Mouse (Mus musculus): ENCODE results near the gene Reln. TPM values are rescaled to one million over a fixed set of nuclear protein-coding genes. Genes with fewer than 3 reads are reported as not detected.

Gene Reln
- polyA plus RNA-seq (2015; fragmentation: Nextera tagmentation; extraction: Ambion mirVana), result 13.0 and 14.5 TPM in 2 replicates

DNA sequence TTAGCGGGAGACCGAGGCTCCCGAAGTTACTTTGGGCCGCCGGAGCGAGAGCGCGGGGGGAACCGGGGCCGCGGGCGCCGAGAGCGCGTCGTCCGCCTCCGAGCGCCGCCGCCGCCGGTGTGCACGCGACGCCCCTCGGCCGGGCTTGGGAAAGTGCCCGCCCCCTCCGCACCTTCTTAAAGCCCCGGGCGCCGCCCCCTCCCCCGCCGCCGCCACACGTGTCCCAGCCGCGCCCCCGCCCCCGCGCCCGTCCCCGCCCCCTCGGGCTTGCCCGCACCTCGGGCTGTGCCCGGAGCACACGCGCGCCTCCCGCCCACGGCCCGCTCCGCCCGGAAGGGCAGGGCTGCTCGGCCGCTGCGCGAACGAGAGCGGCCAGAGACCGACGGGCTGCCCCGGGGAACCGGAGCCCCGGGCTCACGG is at the start of gene Reln:
Gene Reln (minus strand): TSS at position 147 of the 420 bp plus-strand sequence.
- H3K9ac ChIP-seq (ENCODE audit: low read depth, low read length), result peak within 1 kb of the TSS; percentile 52
- H3K36me3 ChIP-seq (ENCODE audit: insufficient read depth, low read length), result no peaks in the 10 kb centered on the region
- H3K4me3 ChIP-seq (replicated peaks; ENCODE audit: low read depth, low read length), result peak within 1 kb of the TSS; percentile 55
- H3K27ac ChIP-seq, result no peak within 1 kb of the TSS
- H3K9me3 ChIP-seq (replicated peaks; ENCODE audit: low read length), result no peaks in the 10 kb centered on the region
- peak; percentile 77 for ATAC-seq (replicated peaks; ENCODE audit: low FRiP score, low read depth)
- peaks cover 51% of the 10 kb centered on the region for H3K27me3 ChIP-seq (ENCODE audit: insufficient read depth, low read length)
- WGBS, result 0% methylated on average over 31 of the region's 68 CpGs
- peak within 1 kb of the TSS; percentile 94 for H3K4me2 ChIP-seq (ENCODE audit: low read length)
- DNase-seq (ENCODE audit: low spot score), result peak; percentile 31
- H3K4me1 ChIP-seq (replicated peaks; ENCODE audit: insufficient read depth, low read length), result 0 out of 2 replicates have a peak, but pooled peaks cover 7% of the 10 kb centered on the region
- no peak for TF ChIP-seq CTCF (IDR thresholded peaks at IDR 0.05; ENCODE audit: low read depth)

GRCm38 (mm10) chr5:22388502-22388901 is 44.0 kb upstream of the Reln start:
- Histone ChIP-seq H3K36me3 (ENCODE audit: insufficient read depth, low read length) (no peaks in the 10 kb centered on the region), H3K9ac (ENCODE audit: low read depth, low read length) (no peak overlapping the region), H3K4me3 (replicated peaks; ENCODE audit: low read depth, low read length) (no peak overlapping the region), H3K9me3 (replicated peaks; ENCODE audit: low read length) (no peaks in the 10 kb centered on the region), H3K27me3 (ENCODE audit: insufficient read depth, low read length) (no peaks in the 10 kb centered on the region), H3K4me1 (replicated peaks; ENCODE audit: insufficient read depth, low read length) (no peaks in the 10 kb centered on the region), H3K4me2 (ENCODE audit: low read length) (no peak overlapping the region), H3K27ac (no peak overlapping the region)
- WGBS, result 88% methylated on average over 2 of the region's 2 CpGs
- DNase-seq (ENCODE audit: low spot score) (no peak), ATAC-seq (replicated peaks; ENCODE audit: low FRiP score, low read depth) (no peak)
- no peak for TF ChIP-seq CTCF (IDR thresholded peaks at IDR 0.05; ENCODE audit: low read depth)

- no peak for ATAC-seq (replicated peaks; ENCODE audit: low FRiP score, low read depth)
- no peaks in the 10 kb centered on the region for H3K27me3 ChIP-seq (ENCODE audit: insufficient read depth, low read length)
- H3K4me1 ChIP-seq (replicated peaks; ENCODE audit: insufficient read depth, low read length), result no peaks in the 10 kb centered on the region
These were observed 16.0 kb upstream of the Reln start for GRCm38 (mm10) chr5:22360510-22360909.

DNA sequence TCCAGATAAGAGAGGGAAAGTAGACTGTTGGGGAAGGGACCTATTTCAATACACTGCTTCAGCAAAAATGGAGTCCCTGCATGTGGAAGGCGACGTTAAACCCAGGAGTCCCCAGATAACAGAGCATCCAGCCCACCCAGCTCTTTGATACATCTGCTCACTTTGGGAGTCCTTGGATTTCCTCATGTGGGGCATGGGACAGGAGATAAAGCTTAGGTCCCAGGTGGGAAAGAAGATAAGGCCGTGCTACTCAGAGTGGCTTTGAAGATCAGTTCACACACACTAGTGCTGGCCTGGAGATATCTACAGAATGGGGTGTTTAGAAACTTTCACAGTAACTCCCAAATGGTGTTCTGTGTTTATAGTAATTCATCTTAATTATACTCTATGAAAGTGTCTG is 3.9 kb upstream of the Reln start:
- no peak for ATAC-seq (replicated peaks; ENCODE audit: low FRiP score, low read depth)
- H3K9me3 ChIP-seq (replicated peaks; ENCODE audit: low read length), result no peaks in the 10 kb centered on the region
- H3K27me3 ChIP-seq (ENCODE audit: insufficient read depth, low read length), result peaks cover 37% of the 10 kb centered on the region

More at GRCm38 (mm10) chr5:22360510-22360909, 16.0 kb upstream of the Reln start:
- Histone ChIP-seq H3K27ac (no peak overlapping the region), H3K9me3 (replicated peaks; ENCODE audit: low read length) (no peaks in the 10 kb centered on the region), H3K36me3 (ENCODE audit: insufficient read depth, low read length) (no peaks in the 10 kb centered on the region), H3K4me2 (ENCODE audit: low read length) (no peak overlapping the region), H3K4me3 (replicated peaks; ENCODE audit: low read depth, low read length) (no peak overlapping the region), H3K9ac (ENCODE audit: low read depth, low read length) (no peak overlapping the region)
- TF ChIP-seq CTCF (IDR thresholded peaks at IDR 0.05; ENCODE audit: low read depth), result no peak
- no peak for DNase-seq (ENCODE audit: low spot score)
- 53% methylated on average over 9 of the region's 9 CpGs for WGBS

DNA sequence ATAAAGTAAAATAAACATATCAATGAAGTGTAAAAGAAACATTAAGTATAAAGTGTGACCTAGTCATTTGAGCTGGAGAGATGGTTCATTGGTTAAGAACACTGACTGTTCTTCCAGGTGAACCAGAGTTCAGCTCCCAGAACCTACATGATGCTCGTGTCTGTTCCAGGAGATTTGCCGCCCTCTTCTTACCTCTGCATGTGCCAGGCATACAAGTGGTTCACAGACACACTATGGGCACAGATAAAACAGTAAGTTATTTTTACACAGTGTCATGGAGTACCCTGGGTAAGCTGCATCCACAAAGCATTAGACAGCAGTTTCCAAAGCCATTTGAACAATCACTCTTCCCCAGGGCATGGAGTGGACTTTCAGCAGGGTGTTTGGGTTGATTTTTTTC is 3.2 kb upstream of the Reln start:
- H3K9me3 ChIP-seq (replicated peaks; ENCODE audit: low read length), result no peaks in the 10 kb centered on the region
- no peak for TF ChIP-seq CTCF (IDR thresholded peaks at IDR 0.05; ENCODE audit: low read depth)
- H3K27me3 ChIP-seq (ENCODE audit: insufficient read depth, low read length), result peaks cover 42% of the 10 kb centered on the region
- no peak for DNase-seq (ENCODE audit: low spot score)
- no peaks in the 10 kb centered on the region for H3K36me3 ChIP-seq (ENCODE audit: insufficient read depth, low read length)
- no peak overlapping the region for H3K9ac ChIP-seq (ENCODE audit: low read depth, low read length)
- no peak overlapping the region for H3K4me3 ChIP-seq (replicated peaks; ENCODE audit: low read depth, low read length)
- 58% methylated on average over 2 of the region's 2 CpGs for WGBS
- no peak overlapping the region for H3K4me2 ChIP-seq (ENCODE audit: low read length)
- H3K4me1 ChIP-seq (replicated peaks; ENCODE audit: insufficient read depth, low read length), result 0 out of 2 replicates have a peak, but pooled peaks cover 7% of the 10 kb centered on the region
- no peak for ATAC-seq (replicated peaks; ENCODE audit: low FRiP score, low read depth)
- H3K27ac ChIP-seq, result no peak overlapping the region

More for the DNA sequence above, 3.9 kb upstream of the Reln start:
- Histone ChIP-seq H3K36me3 (ENCODE audit: insufficient read depth, low read length) (no peaks in the 10 kb centered on the region), H3K4me1 (replicated peaks; ENCODE audit: insufficient read depth, low read length) (0 out of 2 replicates have a peak, but pooled peaks cover 7% of the 10 kb centered on the region), H3K27ac (no peak overlapping the region), H3K4me3 (replicated peaks; ENCODE audit: low read depth, low read length) (no peak overlapping the region), H3K4me2 (ENCODE audit: low read length) (no peak overlapping the region), H3K9ac (ENCODE audit: low read depth, low read length) (no peak overlapping the region)
- no peak for TF ChIP-seq CTCF (IDR thresholded peaks at IDR 0.05; ENCODE audit: low read depth)
- DNase-seq (ENCODE audit: low spot score), result no peak
- 82% methylated on average over 3 of the region's 3 CpGs for WGBS

GRCm38 (mm10) chr5:22345894-22346635 is 1.6 kb upstream of the Reln start:
- H3K9me3 ChIP-seq (replicated peaks; ENCODE audit: low read length), result no peaks in the 10 kb centered on the region
- WGBS, result 32% methylated on average over 14 of the region's 14 CpGs
- no peaks in the 10 kb centered on the region for H3K36me3 ChIP-seq (ENCODE audit: insufficient read depth, low read length)
- peaks cover 46% of the 10 kb centered on the region for H3K27me3 ChIP-seq (ENCODE audit: insufficient read depth, low read length)
- no peak overlapping the region for H3K9ac ChIP-seq (ENCODE audit: low read depth, low read length)
- 0 out of 2 replicates have a peak, but pooled peaks cover 7% of the 10 kb centered on the region for H3K4me1 ChIP-seq (replicated peaks; ENCODE audit: insufficient read depth, low read length)
- DNase-seq (ENCODE audit: low spot score) (no peak), ATAC-seq (replicated peaks; ENCODE audit: low FRiP score, low read depth) (no peak)
- no peak for TF ChIP-seq CTCF (IDR thresholded peaks at IDR 0.05; ENCODE audit: low read depth)
- H3K4me3 ChIP-seq (replicated peaks; ENCODE audit: low read depth, low read length), result no peak overlapping the region
- peak overlapping the region; percentile 94; the same call in 1 of the 2 replicates for H3K4me2 ChIP-seq (ENCODE audit: low read length)
- no peak overlapping the region for H3K27ac ChIP-seq

Data from kidney, postnatal 0 days (tissue).